Mouse (Mus musculus) A20 (cell line): ENCODE results near the gene Adgrg2.

Source experiments
- DNase-seq: peaks from one replicate; pipeline ENCODE4 v3.0.0-alpha.2; 2011; ENCODE audit warnings: low read depth, low spot score

Gene Adgrg2

DNA sequence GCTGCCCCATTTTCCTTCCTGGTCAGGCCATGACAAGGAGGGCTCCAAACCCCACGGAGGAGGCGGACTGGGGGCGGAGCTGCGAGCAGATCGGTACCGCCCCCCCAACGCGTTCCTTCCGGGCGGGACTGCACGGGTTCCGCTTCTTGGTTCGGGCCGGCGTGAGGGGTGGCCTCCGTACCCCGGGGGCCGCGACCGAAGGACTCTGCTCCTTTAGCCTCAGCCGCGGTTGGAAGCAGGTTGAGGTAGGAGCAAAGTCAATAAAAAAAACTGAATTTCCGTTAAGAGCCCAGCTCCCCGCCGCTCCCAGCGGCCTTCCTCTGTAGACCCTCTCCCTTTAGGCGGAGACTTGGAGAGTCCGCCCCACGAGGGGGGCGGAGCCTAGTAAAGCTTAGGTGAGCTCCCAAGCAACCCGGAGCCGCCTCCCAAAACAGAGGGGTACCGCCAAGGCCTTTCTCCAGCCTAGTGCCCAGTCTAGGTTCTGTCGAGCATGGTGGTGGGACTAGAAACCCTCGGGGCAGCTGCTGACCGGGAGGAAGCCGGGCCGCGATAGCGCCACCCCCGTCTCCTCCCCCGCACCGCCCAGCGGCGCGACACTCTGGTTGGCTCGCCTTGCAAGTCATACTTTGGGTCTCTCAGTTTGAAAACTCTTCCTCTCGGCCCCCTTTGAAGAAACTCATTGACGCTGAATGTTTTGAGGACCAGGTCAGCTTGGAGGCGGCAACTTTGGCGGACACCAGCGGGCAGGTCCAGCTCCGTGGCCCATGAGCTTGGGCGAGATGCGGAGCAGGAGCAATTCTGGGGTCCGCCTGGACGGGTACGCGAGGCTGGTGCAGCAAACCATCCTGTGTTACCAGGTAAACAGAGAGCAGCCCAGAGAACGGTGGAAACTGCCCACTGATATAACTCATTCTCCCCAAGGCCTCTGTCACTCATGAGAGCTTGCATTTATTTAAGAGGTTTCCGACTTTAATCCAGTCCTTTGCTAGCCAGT is 111.9 kb downstream of the Adgrg2 start, which contains the start of gene Phka2:
TSS of gene Phka2 (plus strand) at position 119 of the 994 bp plus-strand sequence.
- DNase-seq: peak; percentile 90

GRCm38 (mm10) chrX:160509046-160509445 is 118.6 kb downstream of the Adgrg2 start:
- DNase-seq: no peak

DNA sequence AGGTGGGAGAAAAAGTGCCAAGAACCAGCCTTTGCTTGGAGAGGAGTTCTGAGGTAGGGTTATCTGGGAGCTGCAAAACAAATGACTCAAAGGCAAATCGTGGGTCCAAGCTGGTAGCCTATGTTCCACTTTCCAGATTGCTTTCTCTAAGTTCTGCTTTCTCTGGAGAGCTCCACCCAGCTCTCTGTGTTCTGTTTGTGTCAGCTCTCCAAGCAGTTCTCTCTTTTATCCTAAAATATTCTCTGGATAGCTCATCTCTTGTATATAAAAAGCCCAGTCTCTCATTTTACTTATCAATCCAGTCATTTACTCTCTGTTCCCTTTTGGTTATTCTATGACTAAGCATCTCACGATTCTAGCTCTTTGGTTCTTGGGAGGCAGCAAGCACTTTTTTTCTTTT is 119.7 kb downstream of the Adgrg2 start:
- DNase-seq: no peak

DNA sequence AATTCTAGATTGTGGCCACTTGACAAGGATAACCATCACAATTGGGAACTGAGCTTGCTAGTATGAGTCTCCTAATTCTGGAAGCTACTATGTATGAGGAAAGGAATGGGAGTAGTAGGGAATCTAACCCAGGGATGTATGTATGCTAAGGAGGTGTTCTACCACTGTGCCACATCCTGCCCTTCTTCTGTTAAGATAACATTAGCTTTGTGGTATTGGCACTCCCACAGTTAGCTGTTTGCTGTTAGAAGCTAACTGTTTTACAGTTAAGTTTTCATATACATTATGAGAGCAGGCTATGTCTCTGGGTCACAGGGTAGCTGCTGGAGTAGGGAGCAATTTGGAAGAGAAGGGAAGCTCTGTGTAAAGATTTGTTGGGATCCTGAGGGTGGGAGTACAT is 125.5 kb downstream of the Adgrg2 start:
- DNase-seq: no peak

DNA sequence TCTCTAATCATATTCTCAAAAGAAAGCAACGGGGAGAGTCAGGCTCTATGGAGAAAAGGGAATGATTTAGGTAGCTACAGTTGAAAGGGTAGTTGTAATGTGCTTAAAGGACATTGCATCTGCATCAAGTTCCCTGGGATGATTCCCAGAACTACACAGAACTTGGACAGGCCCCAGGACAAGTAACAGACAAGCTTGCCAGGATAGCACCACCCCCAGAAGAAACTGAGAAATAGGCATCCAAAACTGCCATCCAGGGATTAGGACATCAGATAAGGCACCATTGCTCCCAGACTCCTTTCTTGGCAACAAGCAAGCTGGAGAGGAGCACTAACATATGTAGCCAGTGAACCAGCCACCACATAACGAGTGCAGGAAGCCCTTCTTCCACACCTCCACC is 152.3 kb downstream of the Adgrg2 start:
- no peak for DNase-seq
